Mouse (Mus musculus): ENCODE results near the gene Bcor.

Bcor gene

GRCm38 (mm10) chrX:12085949-12086348 lies 74.2 kb downstream of the Bcor start:
- no peak for DNase-seq (ENCODE audit: low spot score)

DNA sequence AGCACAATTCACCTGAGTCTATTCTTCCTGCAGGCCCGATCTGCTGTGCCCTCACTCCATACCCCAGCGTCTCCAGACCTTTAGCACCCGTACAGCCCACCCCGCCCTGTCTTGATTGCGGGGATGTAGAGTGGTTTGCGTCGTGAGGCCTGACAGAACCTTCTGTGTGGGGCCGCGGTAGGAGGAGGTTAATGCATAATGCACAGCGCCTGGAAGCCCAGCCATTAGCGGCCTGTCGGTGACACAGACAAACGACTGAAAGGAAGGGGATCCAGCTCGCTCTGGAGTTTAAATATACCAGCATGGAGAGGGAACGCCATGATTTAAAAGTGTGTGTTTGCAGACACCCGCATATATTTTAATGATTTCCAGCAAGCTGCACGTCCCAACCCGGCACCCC lies 74.9 kb downstream of the Bcor start:
- no peak for DNase-seq (ENCODE audit: low spot score)

- no peak for DNase-seq (ENCODE audit: low spot score)
These were observed 75.5 kb downstream of the Bcor start for GRCm38 (mm10) chrX:12084698-12085097.

- DNase-seq (ENCODE audit: low spot score): no peak
These were observed 76.5 kb downstream of the Bcor start for GRCm38 (mm10) chrX:12083631-12084030.

GRCm38 (mm10) chrX:12082736-12083135 lies 77.4 kb downstream of the Bcor start:
- no peak for DNase-seq (ENCODE audit: low spot score)

DNA sequence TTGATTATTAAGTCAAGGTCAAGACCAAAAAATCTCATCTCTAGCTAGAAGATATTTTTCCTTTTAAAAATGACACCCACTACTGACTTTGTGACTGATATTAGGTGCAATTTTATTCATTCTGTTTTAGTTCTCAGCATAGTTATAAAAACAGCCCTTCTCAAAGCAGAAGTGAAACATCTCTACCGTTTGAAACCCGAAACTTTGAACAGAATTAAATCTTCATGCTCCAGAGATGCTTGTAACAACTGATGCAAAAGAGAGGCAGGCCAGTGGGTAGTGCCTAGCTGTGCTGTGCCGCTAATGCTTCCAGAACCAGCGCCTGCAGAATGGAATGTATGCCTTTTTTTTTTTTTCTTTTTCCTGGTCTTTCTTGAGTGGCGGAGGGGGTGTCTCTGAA lies 78.0 kb downstream of the Bcor start:
- no peak for DNase-seq (ENCODE audit: low spot score)

DNA sequence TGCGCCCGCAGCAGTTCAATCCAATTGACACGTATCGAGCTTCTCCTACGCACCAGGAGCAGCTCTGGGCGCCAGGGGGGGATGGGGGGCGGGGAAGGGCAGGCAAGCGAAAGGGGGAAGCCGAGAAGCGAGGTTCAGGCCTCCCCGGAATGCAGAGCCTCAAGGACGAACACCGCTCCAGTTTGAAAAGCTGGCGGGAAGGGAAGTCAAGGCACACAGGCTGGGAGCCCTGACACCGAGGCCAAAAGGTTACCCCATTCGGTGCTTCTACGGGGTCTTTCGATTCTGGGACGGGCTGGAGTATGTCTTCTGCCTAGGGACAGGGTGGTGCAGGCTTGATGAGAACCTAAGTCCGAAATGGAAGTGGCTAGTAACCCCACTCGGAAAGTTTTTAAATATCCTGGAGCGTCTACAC lies 78.4 kb downstream of the Bcor start:
- no peak for DNase-seq (ENCODE audit: low spot score)

- no peak for DNase-seq (ENCODE audit: low spot score)
These were observed 79.0 kb downstream of the Bcor start for GRCm38 (mm10) chrX:12080904-12081740.

GRCm38 (mm10) chrX:12080095-12080903 lies 79.9 kb downstream of the Bcor start:
- peak; percentile 52 for DNase-seq (ENCODE audit: low spot score)

- DNase-seq (ENCODE audit: low spot score): peak; percentile 28
These were observed 80.7 kb downstream of the Bcor start for GRCm38 (mm10) chrX:12079309-12080094.

GRCm38 (mm10) chrX:12079059-12079308 lies 81.2 kb downstream of the Bcor start:
- no peak for DNase-seq (ENCODE audit: low spot score)

GRCm38 (mm10) chrX:12078195-12079058 lies 81.7 kb downstream of the Bcor start:
- peak; percentile 35 for DNase-seq (ENCODE audit: low spot score)

GRCm38 (mm10) chrX:12077601-12077980 lies 82.6 kb downstream of the Bcor start:
- DNase-seq (ENCODE audit: low spot score): no peak

DNA sequence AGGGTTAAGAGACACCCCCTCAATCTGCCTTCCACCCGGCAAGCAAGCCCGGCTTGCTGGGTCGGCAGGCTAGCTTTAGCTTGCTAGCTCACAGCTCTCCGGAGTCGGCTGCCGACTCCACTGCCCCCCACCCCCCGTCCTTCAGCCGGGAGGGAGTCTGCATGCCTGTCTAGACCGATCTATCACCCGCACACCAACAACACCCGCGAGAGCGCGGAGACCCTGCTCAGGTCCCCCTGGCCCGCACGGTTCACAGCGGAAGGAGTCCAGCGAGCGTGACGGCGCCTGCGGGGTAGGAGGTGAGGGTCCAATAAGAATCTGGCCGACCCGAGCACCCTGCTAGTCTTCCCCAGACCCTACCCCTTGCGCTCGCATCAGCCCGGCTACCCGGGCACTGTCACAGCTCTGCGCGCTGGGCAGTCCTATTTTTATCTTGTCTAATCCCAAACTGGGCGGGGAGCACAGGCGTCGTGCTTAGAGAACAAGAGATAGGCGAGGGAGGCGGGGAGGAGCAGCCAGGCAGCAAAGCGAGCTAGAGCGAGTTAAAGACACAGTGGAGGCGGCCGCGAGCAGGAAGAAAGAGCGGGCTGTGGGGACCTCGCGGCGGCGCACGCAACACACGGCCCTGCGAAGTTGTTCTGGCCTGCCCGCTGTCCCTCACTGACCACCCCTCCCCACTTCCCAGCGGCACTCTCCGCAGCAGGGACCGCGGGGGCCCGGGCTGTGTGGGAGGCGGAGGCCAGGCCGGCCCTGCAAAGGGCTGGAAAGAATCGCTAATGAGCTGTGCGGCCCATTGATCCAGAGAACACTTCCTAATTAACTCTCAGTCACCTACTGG lies 83.2 kb downstream of the Bcor start:
- no peak for DNase-seq (ENCODE audit: low spot score)

DNA sequence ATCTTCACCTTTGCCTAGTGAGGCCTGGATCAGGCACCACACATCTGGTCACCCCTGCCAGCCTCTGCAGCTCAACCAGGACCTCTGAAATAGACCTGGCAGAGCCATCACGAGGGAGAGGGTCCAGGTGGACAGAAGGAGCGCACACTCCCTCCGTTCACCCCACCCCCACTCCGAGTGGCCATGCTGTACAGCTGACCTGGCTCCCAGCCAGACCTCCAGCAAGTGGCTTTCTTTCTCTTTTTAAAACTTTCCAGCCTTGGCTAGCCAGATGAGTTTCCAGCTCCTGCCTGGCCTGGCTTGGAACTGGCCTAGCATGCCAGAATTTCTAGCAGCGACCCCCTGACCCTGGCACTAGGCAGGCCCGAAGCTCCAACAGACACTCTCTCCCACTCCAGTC lies 87.4 kb downstream of the Bcor start:
- DNase-seq (ENCODE audit: low spot score): no peak

GRCm38 (mm10) chrX:12068978-12069724 lies 91.0 kb downstream of the Bcor start:
- DNase-seq (ENCODE audit: low spot score): no peak

DNA sequence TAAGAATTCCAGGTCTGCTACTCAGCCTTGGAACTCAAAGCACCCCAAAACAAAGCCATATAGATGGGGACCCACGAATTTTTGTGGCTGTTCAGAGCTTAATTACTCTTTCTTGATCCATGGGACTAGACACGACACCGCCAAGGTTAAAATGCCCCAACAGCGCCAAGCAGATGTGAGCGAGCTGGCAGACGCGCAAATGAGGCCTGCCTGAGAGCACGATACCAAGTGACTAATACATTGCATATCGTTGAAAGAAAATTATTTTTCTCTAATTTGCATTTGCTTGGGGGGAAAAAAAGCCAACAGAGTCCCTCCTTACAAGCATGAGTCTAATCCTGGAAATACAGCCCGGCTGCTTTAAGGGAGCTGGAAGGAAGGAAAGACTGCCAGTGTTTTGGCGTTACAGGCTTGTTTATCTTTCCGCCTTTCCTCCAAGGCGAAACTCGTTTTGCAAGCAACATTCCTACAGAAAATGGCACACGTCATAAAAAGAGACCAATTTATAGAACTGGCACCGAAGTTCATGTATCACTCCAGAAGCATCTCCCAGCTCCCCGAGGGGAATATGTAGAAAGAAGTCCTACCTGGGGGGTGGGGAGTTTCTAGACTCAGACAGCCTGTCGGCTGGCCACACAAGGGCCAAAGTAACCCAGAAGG lies 92.2 kb downstream of the Bcor start:
- DNase-seq (ENCODE audit: low spot score): no peak

DNA sequence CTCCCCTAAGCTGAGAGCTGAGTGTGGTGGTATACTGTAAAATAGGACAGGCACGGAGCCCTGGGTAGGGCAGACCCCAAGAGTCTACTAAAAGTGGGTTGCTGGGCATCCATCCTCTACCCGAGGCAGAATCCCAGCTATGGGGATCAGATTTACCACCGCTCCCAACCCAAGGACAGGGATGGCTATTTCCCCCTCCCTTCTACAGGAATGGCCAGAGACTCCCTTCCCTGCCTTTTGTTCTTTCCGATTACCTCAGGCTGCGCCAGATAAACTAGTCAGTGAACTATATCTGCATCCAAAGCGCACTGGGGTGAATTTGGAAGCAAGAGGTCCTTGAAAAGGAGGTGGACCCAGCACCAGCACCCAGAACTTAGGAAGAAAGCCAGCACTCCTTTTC lies 93.1 kb downstream of the Bcor start:
- no peak for DNase-seq (ENCODE audit: low spot score)

DNA sequence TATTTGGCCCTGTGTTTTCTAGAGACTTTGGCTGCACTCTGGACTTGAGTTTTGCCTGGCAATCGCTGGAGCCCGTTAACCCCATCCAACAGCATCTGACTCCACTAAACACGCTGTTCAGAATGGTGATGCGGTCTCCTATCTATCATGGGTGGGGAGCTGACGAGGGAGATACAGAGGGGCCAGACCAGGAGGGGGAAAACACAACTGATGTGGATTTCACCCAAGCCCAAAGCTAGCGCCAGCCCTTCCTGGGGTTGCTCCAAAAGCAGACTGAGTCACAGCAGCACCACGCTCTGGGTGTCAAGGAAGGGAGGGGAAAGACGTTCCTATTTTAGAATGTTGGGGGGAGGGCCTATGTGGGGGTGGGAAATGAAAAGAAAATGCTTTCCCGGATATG lies 94.4 kb downstream of the Bcor start:
- no peak for DNase-seq (ENCODE audit: low spot score)

GRCm38 (mm10) chrX:12062932-12063260 lies 97.3 kb downstream of the Bcor start:
- DNase-seq (ENCODE audit: low spot score): no peak
